Mouse (Mus musculus) hindbrain, embryonic 13.5 days (tissue): ENCODE measurements at regions not wholly inside any gene's neighbourhood (a gene's known extent, or its start where the extent isn't known, plus 50 kb on each side); places are given as distances from the start of the nearest gene placed in this dataset.

Source experiments
- ATAC-seq: fragments of 200-750 bp; cut with Nextera tagmentation; 2 replicates; pipeline ENCODE4 v1.8.0; 2017; ENCODE audit warnings: moderate TSS enrichment; ENCODE audit not compliant: low FRiP score
- H3K27ac ChIP-seq: fragments of 300-500 bp; sonication (generic); 2 replicates; pipeline ENCODE4 v1.5.1; 2015; ENCODE audit warnings: inconsistent platforms, mild to moderate bottlenecking, moderate library complexity
- H3K27me3 ChIP-seq: fragments of 300-500 bp; sonication (generic); 2 replicates; pipeline ENCODE4 v1.6.1; 2015; ENCODE audit warnings: mild to moderate bottlenecking, inconsistent platforms
- H3K36me3 ChIP-seq: fragments of 300-500 bp; sonication (generic); 2 replicates; pipeline ENCODE4 v1.6.1; 2015; ENCODE audit warnings: mild to moderate bottlenecking, inconsistent platforms
- H3K4me1 ChIP-seq: fragments of 300-500 bp; sonication (generic); replicated peaks from 2 replicates; pipeline ENCODE4 v1.6.1; 2015; ENCODE audit warnings: inconsistent platforms
- H3K4me2 ChIP-seq: fragments of 300-500 bp; sonication (generic); 2 replicates; pipeline ENCODE4 v1.6.1; 2015; ENCODE audit warnings: inconsistent platforms, mild to moderate bottlenecking, moderate library complexity
- H3K4me3 ChIP-seq: fragments of 300-500 bp; sonication (generic); 2 replicates; pipeline ENCODE4 v1.5.1; 2015; ENCODE audit warnings: mild to moderate bottlenecking, inconsistent platforms
- H3K9ac ChIP-seq: fragments of 300-500 bp; sonication (generic); 2 replicates; pipeline ENCODE4 v1.6.1; 2015; ENCODE audit warnings: mild to moderate bottlenecking, inconsistent platforms
- H3K9me3 ChIP-seq: fragments of 300-500 bp; sonication (generic); 2 replicates; pipeline ENCODE4 v1.6.1; 2016; ENCODE audit warnings: inconsistent platforms
- WGBS: fragments of 180-500 bp; shearing (Covaris S2); methylation state at CpG from one replicate; pipeline ENCODE4 v1.1.7; 2015; 5-methylcytosine and 5-hydroxymethylcytosine counted together

- Histone ChIP-seq H3K27ac (no peak overlapping the region), H3K27me3 (no peaks in the 10 kb centered on the region), H3K9me3 (no peaks in the 10 kb centered on the region), H3K4me2 (no peak overlapping the region), H3K9ac (no peak overlapping the region), H3K4me1 (no peaks in the 10 kb centered on the region), H3K36me3 (no peaks in the 10 kb centered on the region), H3K4me3 (no peak overlapping the region)
- ATAC-seq: no peak
- WGBS: 88% methylated on average over 3 of the region's 3 CpGs
These were observed 280.3 kb downstream of the Cxcl12 start for GRCm38 (mm10) chr6:117448652-117449051.

DNA sequence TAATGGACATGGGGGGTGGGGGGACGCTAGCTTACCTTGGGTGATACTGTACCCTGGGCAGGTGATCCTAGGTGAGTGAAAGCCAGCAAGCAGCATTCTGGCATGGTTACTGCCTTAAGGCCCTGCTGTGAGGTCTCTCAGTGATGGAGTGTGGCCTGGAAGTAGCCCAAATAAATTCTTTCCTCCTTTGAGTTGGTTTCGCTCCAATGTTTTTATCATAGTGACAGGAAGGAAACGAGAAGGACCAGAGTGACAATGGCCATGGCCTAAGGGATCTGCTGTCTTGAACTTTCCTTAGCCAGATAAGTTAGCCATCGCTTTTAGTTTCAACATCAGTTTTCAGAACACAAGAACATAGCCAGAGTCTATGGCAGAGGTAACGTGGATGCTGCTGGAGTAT is 282.7 kb downstream of the Cxcl12 start:
- WGBS: 88% methylated on average over 5 of the region's 5 CpGs
- Histone ChIP-seq H3K4me3 (no peak overlapping the region), H3K9me3 (no peaks in the 10 kb centered on the region), H3K4me2 (no peak overlapping the region), H3K4me1 (no peaks in the 10 kb centered on the region), H3K36me3 (no peaks in the 10 kb centered on the region), H3K27ac (no peak overlapping the region), H3K27me3 (no peaks in the 10 kb centered on the region), H3K9ac (no peak overlapping the region)
- no peak for ATAC-seq

GRCm38 (mm10) chr6:117460193-117460592 is 291.9 kb downstream of the Cxcl12 start:
- no peak overlapping the region for H3K27ac ChIP-seq
- H3K9me3 ChIP-seq: no peaks in the 10 kb centered on the region
- no peak for ATAC-seq
- no peaks in the 10 kb centered on the region for H3K36me3 ChIP-seq
- H3K4me3 ChIP-seq: no peak overlapping the region
- WGBS: 36% methylated on average over 5 of the region's 5 CpGs
- no peaks in the 10 kb centered on the region for H3K4me1 ChIP-seq
- H3K27me3 ChIP-seq: no peaks in the 10 kb centered on the region
- no peak overlapping the region for H3K4me2 ChIP-seq
- no peak overlapping the region for H3K9ac ChIP-seq

GRCm38 (mm10) chr6:117465165-117465564 is 296.8 kb downstream of the Cxcl12 start:
- H3K4me1 ChIP-seq: no peaks in the 10 kb centered on the region
- H3K27ac ChIP-seq: no peak overlapping the region
- no peaks in the 10 kb centered on the region for H3K27me3 ChIP-seq
- H3K4me2 ChIP-seq: no peak overlapping the region
- no peak overlapping the region for H3K9ac ChIP-seq
- no peaks in the 10 kb centered on the region for H3K9me3 ChIP-seq
- WGBS: 81% methylated on average over 4 of the region's 4 CpGs
- no peak for ATAC-seq
- no peak overlapping the region for H3K4me3 ChIP-seq
- no peaks in the 10 kb centered on the region for H3K36me3 ChIP-seq

GRCm38 (mm10) chr6:117465606-117466174 is 297.4 kb downstream of the Cxcl12 start:
- no peaks in the 10 kb centered on the region for H3K27me3 ChIP-seq
- H3K36me3 ChIP-seq: no peaks in the 10 kb centered on the region
- no peaks in the 10 kb centered on the region for H3K9me3 ChIP-seq
- no peaks in the 10 kb centered on the region for H3K4me1 ChIP-seq
- no peak for ATAC-seq
- H3K9ac ChIP-seq: no peak overlapping the region
- no peak overlapping the region for H3K4me3 ChIP-seq
- WGBS: 54% methylated on average over 5 of the region's 5 CpGs
- H3K4me2 ChIP-seq: no peak overlapping the region
- no peak overlapping the region for H3K27ac ChIP-seq

DNA sequence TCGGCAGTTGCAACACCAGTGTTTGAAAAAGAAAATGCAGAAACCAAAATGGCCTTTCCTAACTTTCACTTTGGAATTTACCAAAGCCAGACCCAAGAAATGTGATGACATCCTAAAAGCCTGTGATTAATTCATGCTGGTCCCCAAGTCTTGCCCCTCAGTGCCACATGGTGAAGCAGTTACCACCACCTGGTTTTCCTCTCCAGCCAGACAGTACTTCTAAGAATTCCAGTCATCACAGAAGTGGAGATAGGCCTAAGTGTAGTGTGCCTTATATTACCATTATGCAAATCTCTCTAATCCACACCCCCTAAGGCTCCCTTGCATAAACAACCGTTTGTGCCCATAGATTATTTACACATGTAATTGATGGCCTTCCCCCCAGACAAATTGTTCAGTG is 311.0 kb downstream of the Cxcl12 start:
- no peaks in the 10 kb centered on the region for H3K27me3 ChIP-seq
- no peak overlapping the region for H3K4me2 ChIP-seq
- no peak overlapping the region for H3K4me3 ChIP-seq
- H3K9me3 ChIP-seq: no peaks in the 10 kb centered on the region
- peaks cover 12% of the 10 kb centered on the region for H3K4me1 ChIP-seq
- peak overlapping the region; percentile 15; the same call in 1 of the 2 replicates for H3K27ac ChIP-seq
- no peaks in the 10 kb centered on the region for H3K36me3 ChIP-seq
- H3K9ac ChIP-seq: no peak overlapping the region
- ATAC-seq: no peak
- WGBS: 51% methylated on average over 2 of the region's 2 CpGs

- H3K27ac ChIP-seq: 0 out of 2 replicates have a peak overlapping the region, but pooled peaks have one; percentile 18
- no peaks in the 10 kb centered on the region for H3K27me3 ChIP-seq
- H3K4me3 ChIP-seq: no peak overlapping the region
- no peaks in the 10 kb centered on the region for H3K9me3 ChIP-seq
- no peak overlapping the region for H3K9ac ChIP-seq
- H3K36me3 ChIP-seq: no peaks in the 10 kb centered on the region
- no peak for ATAC-seq
- H3K4me2 ChIP-seq: no peak overlapping the region
- H3K4me1 ChIP-seq: peaks cover 12% of the 10 kb centered on the region
- WGBS: 83% methylated on average over 2 of the region's 2 CpGs
These were observed 312.1 kb downstream of the Cxcl12 start for GRCm38 (mm10) chr6:117480396-117480795.

DNA sequence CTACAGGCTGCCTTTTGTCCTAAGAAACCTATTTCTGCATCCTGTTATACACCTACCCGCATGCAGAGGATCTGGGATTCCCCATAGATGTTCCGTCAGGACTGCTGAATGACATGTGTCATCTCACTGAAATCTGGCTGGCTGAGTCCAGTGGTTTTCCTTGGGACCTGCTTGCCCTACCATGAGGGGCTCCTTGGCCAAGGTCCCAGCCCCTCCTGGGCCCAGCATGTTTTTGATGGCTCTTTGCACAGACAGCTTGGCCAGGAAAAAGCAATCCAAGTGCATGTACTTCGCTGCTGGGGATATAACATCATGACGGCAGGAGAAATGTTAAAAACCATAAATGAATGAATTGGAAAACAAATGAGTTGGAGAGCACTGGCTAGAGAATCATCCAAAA is 320.8 kb downstream of the Cxcl12 start:
- H3K27me3 ChIP-seq: no peaks in the 10 kb centered on the region
- H3K36me3 ChIP-seq: no peaks in the 10 kb centered on the region
- no peak overlapping the region for H3K4me2 ChIP-seq
- WGBS: 92% methylated on average over 4 of the region's 4 CpGs
- H3K4me3 ChIP-seq: no peak overlapping the region
- H3K9me3 ChIP-seq: no peaks in the 10 kb centered on the region
- H3K27ac ChIP-seq: no peak overlapping the region
- ATAC-seq: no peak
- H3K9ac ChIP-seq: no peak overlapping the region
- no peaks in the 10 kb centered on the region for H3K4me1 ChIP-seq

DNA sequence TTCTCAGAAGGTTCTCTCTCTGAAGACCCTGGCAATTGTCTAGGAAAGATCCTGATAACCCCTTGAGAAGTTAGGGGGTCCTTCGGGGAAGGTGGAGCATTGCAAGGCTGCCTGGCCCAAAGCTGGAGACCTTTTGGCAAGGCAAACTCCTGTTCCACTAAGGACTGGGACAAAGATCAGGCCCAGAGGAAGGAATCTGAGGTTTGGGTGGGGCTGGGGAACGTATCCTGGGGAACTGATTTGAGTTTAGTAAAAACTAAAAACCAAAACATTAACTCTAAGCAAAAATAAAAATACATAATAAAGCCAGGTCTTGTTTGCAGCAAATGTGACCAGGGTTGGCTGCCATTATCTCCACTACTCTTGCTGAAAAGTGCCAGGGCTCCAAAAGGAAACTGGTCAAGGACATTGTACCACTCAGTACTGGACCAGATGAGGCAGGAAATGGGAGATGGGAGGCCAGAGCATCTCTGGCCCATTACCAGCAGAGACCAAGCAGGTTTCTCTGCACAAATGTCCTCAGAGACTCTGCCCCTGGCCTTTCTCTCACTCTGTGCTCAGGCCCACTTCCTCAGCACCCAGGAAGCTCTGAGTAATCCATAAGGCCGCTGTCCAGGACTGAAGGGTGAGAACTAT is 321.5 kb downstream of the Cxcl12 start:
- ATAC-seq: no peak
- H3K36me3 ChIP-seq: no peaks in the 10 kb centered on the region
- WGBS: 86% methylated on average over 3 of the region's 3 CpGs
- H3K9ac ChIP-seq: no peak overlapping the region
- no peaks in the 10 kb centered on the region for H3K9me3 ChIP-seq
- no peak overlapping the region for H3K4me3 ChIP-seq
- no peak overlapping the region for H3K4me2 ChIP-seq
- no peaks in the 10 kb centered on the region for H3K27me3 ChIP-seq
- H3K4me1 ChIP-seq: no peaks in the 10 kb centered on the region
- H3K27ac ChIP-seq: no peak overlapping the region

DNA sequence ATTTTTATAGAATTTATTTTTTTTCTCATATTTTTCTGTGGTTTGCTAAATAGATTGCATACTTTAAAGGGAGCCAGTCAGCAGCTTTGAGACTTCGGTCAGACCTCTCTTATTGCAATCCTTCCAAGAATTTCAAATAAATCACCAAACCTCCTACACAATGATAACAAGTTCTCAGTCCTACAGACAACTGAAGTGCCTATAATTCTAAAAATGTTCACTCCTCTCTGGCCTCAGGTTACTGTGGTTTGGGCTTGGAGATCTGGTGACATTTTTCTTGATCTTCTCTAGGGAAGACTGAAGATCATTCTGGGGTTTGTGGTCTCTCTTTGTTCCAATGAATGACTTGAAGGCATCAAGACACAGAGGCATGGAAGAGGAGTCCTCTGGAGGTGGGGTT is 326.6 kb downstream of the Cxcl12 start:
- no peak overlapping the region for H3K4me3 ChIP-seq
- no peak for ATAC-seq
- WGBS: 97% methylated on average over 1 of the region's 1 CpGs
- H3K9ac ChIP-seq: no peak overlapping the region
- no peaks in the 10 kb centered on the region for H3K4me1 ChIP-seq
- H3K9me3 ChIP-seq: no peaks in the 10 kb centered on the region
- H3K27me3 ChIP-seq: no peaks in the 10 kb centered on the region
- no peak overlapping the region for H3K27ac ChIP-seq
- H3K4me2 ChIP-seq: no peak overlapping the region
- no peaks in the 10 kb centered on the region for H3K36me3 ChIP-seq

DNA sequence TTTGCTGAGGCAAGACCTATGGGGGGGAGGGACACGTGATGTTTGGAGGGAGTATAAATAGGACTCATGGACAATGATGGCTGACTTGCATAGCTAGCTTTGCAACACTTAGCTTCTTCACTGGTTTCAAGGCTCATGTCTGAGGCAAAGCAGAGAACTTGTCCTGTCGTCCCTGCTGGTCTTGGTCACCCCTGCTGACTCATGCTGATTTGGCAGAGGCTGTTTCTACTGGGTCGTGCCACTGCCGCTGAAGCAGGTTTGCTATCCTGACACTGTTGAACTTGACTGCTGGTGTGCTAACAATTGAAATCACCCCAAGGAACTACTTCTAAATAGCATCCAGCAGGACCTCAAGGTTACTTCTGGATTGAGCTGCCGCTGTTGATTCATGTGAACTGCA is 329.0 kb downstream of the Cxcl12 start:
- Histone ChIP-seq H3K4me3 (no peak overlapping the region), H3K4me1 (no peaks in the 10 kb centered on the region), H3K36me3 (no peaks in the 10 kb centered on the region), H3K27me3 (no peaks in the 10 kb centered on the region), H3K9ac (no peak overlapping the region), H3K4me2 (no peak overlapping the region), H3K27ac (no peak overlapping the region), H3K9me3 (no peaks in the 10 kb centered on the region)
- WGBS: 87% methylated on average over 5 of the region's 5 CpGs
- no peak for ATAC-seq

- H3K4me1 ChIP-seq: no peaks in the 10 kb centered on the region
- H3K36me3 ChIP-seq: no peaks in the 10 kb centered on the region
- no peak overlapping the region for H3K27ac ChIP-seq
- no peaks in the 10 kb centered on the region for H3K27me3 ChIP-seq
- H3K4me2 ChIP-seq: no peak overlapping the region
- no peaks in the 10 kb centered on the region for H3K9me3 ChIP-seq
- 78% methylated on average over 5 of the region's 5 CpGs for WGBS
- no peak overlapping the region for H3K9ac ChIP-seq
- no peak for ATAC-seq
- H3K4me3 ChIP-seq: no peak overlapping the region
These were observed 329.6 kb downstream of the Cxcl12 start for GRCm38 (mm10) chr6:117497904-117498303.

DNA sequence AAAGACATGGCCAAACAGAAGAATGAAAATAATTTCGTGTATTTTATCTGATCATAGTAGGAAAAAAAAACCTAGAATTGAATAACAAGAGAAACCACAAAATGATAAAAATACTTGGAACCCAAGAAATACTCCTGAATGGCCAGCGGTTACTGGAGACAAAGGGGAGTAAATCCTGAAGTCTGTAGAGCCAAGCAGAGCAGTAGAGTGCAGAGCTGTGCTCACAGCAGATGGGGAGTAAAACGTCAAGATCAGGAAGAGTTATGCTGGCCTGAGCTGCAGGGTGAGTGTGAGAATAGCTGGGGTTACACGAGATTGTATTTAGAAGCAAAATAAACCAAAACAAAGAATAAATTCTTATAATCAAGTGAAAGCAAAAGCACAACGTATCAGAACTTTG is 334.0 kb downstream of the Cxcl12 start:
- H3K4me2 ChIP-seq: no peak overlapping the region
- no peaks in the 10 kb centered on the region for H3K9me3 ChIP-seq
- 75% methylated on average over 5 of the region's 5 CpGs for WGBS
- no peak overlapping the region for H3K4me3 ChIP-seq
- H3K9ac ChIP-seq: no peak overlapping the region
- H3K4me1 ChIP-seq: no peaks in the 10 kb centered on the region; the same call in 1 of the 2 replicates
- H3K27ac ChIP-seq: no peak overlapping the region
- no peaks in the 10 kb centered on the region for H3K27me3 ChIP-seq
- ATAC-seq: no peak
- no peaks in the 10 kb centered on the region for H3K36me3 ChIP-seq
